Mouse (Mus musculus) layer of hippocampus, adult 18-20 months (tissue): ENCODE results near the gene Cast. TPM values are rescaled to one million over a fixed set of nuclear protein-coding genes. Genes with fewer than 3 reads are reported as not detected.

ENCODE experiments used
- DNase-seq, 2 experiments: peaks; one replicate each; pipeline ENCODE4 v3.0.0; 2022; ENCODE audit warnings: low spot score in 2 of 2
- long read RNA-seq: library from polyadenylated mRNA; stranded (forward); transcript quantifications from one replicate; pipeline ENCODE4 v2.0.0, GENCODE M21; 2021
- total RNA-seq, 2 experiments: library from RNA; stranded (reverse); gene quantifications; 2 replicates each; pipeline ENCODE4 v1.2.3; 2021

Gene Cast
- 1 to 10 TPM; 6.0 to 8.5 TPM for total RNA-seq
- long read RNA-seq, full-length matches to known transcripts = 2 of 5 reads
- long read RNA-seq, partial matches to known transcripts = 0 of 5 reads
- long read RNA-seq, other reads (novel, unspliced or antisense) = 3 of 5 reads

DNA sequence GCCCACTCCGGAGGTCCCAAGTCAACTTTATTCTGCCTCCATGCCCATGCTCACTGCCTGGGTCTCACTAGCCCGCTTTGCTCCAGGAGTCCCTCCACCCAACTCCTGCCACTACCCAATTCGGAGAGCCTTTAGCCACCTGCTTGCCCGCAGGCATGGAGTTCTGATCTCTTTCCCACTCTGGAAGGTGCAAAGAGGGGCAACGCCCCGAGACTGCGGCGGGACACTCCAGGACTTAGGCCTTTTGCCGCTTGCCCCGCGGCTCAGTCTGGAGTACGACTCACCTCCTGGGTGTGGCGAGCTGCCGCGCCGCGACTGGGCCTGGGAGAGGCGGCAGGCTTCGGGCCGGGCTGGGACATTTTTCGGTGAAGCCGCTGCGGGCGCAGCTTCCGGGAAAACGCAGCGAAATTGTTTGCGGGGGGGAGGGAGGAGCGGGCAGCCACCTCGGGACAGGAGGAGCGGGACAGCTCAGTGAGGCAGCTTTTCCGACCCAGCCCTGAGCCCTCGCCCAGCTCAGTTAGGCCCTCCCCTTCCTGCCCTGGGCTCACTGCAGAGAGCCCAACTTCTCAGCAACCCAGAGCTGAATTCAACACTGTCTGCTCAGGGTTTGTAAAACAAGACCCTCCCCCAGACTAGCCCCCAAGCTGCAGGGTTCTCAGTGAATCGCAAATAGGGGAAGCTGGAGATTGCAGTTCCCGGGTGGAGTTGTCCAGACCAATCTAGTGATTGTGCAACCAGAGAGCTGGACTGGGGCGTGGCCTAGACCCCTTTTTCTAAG is at the start of gene Cast:
Gene Cast, minus strand, starts transcription at position 659 of the 778 bp plus-strand sequence.
- DNase-seq = no peak

- DNase-seq = peak; percentile 66 to 86
Measured at GRCm38 (mm10) chr13:74854338-74855047, 45.9 kb upstream of the Cast start.

DNA sequence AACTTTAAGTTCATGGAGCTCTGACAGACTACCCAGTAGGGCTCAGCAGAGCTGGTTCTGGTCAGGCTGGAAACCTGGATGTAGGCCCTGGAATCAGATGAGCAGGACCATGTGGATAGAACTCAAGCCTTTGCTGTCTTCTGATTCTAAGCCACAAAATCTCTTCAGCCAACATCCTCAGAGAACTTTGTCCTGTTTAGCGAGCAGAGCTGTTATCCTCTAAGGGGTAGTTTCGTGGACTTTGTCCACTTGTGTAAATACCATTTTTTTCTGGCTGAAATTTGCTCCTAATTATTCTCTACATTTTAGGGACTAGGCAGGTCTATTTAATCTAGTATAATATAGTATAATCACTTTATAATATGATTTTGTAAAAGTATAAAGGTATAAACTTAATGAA is 42.2 kb upstream of the Cast start:
- DNase-seq = no peak

- DNase-seq = no peak
Measured at GRCm38 (mm10) chr13:74845886-74846285, 37.3 kb upstream of the Cast start.

DNA sequence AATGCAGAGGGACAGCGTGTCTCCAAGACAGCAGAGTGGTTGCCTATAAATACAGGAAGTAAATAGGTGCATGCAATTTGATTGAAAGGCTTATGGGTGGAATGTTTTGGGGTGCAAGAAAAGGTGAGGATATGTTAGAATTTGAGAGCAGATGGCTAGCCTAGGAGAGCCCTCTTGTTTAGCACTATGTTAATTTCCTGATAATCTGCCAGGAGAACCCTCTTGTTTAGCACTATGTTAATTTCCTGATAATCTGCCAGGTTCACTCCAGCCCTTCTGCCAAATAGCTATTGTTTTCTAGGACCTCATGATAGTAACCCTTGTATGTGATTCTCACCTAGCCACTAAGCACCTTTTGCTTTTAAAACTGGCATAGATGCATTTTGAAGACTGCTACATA is 25.9 kb upstream of the Cast start:
- no peak for DNase-seq

- no peak for DNase-seq
Measured at GRCm38 (mm10) chr13:74822095-74822494, 13.5 kb upstream of the Cast start.

DNA sequence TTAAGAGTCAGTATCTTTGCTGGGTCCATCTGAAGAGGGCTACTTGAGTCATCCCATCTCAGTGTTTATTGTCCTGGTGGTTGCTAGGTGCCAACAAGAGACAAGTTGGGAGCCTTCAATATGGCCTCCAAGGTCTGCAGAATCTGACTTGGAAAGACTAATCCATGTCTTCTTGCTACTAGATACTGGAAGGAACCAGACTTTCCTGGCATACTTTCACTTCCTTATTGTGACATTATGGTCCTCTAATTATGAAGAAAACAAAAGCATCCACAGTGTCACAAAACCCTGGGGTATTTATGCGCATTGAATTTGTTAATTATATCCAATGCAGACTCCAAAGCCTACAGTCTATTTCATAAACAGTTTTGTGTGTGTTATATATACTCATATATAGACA is 7.1 kb upstream of the Cast start:
- DNase-seq = no peak

DNA sequence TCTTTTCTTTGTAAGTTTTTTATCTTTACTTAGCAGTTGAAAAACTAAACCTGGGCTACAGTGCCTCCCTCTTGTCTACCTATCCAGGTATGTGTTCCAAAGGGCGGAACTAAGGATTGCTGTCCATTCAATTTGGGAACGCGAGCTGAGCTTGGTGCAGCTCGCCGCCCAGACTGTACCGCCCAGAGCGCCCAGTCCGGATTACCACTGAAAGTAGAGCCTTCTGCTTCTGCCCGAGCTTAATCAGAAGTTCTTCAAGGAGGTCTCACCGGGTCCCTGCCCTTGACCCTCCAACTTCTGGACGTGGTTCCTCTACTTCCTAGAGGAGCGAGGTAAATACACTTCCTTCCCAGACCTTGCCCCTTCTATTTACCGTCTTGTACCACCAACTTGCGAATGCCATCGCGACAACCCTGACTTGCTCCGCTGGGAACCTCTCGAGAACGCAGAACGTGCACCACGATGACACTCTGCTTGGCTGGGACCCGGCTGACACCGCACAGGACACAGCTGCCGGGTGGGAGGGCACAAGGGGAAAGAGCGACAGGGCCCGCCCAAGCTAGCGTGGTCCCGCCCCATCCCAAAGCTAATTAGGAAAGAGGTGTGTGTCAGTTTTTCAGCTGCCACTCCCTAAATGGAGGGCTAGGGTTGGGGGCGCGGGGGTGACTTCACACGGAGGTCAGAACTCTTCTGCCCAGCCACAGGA is 1.0 kb downstream of the Cast start:
- DNase-seq = no peak

DNA sequence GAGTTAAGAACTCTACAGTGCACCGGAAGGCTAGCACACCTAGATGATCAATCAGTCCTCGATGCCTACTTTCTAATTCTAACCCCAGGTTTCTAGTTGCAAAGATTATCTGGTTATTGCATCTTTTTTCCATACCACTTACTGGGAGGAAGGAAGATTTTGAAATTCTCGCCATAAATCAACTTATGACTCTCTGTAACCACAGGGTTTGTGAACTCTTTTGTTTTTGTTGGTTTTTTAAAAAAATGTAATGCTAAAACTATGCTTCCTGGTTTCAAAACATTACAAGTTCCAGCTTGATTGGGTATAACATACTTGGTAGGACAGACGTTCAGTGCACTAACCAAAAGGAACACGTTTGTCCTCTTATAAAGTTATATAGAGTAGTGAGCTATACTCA is 1.7 kb downstream of the Cast start:
- no peak for DNase-seq

DNA sequence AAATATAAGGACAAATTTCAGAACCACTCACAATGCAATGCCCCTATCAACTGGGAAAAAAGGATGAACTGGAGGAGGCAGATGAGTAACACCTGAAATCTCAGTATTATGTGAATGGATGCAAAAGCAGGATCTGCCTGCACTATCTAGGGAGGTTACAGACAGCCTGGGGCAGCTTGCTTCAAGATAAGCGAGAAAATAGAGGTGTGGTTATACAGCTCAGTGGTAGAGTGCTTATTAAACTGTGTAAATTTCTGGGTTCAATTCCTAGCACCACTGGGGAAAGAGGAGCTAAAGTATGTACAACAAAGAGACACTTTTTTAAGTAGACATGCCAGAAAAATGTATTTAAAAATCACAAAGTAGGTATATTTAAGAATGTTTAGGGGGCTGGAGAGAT is 14.2 kb downstream of the Cast start:
- no peak for DNase-seq

GRCm38 (mm10) chr13:74787681-74788080 is 20.9 kb downstream of the Cast start:
- no peak for DNase-seq

GRCm38 (mm10) chr13:74772151-74772550 is 36.5 kb downstream of the Cast start:
- DNase-seq = no peak

DNA sequence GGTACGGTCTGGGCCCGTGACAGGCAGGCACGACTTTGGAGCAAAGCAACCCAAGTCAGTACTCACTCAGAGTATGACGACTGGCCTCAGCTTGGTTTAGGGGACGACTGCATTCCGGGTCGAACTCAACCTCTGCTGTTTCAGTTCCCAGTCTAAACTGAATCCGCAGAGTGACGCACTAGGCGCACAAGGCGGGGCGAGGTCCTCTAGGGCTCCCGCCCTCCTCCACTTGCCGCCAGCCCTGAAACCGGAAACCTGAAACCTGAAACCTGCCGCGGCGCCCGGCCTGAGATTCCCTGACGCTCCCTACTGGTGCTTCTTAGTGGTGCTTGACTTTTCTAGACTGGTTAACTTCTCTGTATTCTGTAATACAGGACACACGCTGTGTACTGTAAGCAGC is 38.1 kb downstream of the Cast start:
- DNase-seq = peak; percentile 22 to 69

- no peak for DNase-seq
Measured at GRCm38 (mm10) chr13:74769871-74770270, 38.7 kb downstream of the Cast start.

GRCm38 (mm10) chr13:74767186-74767585 is 41.4 kb downstream of the Cast start:
- no peak for DNase-seq

GRCm38 (mm10) chr13:74762741-74763140 is 45.9 kb downstream of the Cast start:
- DNase-seq = no peak

DNA sequence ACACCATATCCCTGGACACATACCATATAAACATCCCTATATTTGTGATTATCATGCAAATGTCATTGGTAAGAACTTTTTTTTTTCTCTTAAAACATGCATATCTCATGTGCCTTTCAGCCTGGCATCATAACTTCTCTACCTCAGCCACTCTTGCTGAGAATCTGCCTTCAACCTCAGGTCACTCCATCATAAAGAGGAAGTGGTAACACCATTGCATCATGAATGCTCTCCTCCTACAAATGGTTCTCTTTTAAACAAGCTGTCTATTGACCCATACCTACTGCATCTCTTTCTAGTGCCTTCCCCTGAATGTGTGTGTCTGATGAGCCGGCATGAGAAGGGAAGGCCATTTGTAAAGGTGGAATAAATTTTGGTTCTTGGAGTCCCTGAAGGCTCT is 49.5 kb downstream of the Cast start:
- no peak for DNase-seq

GRCm38 (mm10) chr13:74743219-74743618 is 65.4 kb downstream of the Cast start:
- DNase-seq = no peak

DNA sequence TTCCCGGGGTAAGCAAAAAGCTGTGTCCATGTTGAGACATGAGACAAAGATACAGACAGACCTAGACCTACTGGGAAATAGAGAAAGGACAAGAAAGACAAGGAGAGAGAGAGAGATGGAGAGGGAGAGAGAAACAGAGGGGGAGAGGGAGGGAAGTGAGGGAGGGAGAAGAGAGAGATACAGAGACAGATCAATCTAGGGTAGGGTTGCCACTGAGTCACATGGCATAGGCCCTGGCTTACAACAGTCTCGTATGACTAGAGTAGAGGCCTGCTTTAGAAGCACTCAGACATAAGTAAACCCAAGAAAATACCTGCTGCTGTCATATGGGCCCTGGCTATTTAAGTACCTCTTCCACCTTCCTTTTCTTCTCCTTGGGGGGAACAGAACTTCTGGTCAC is 72.2 kb downstream of the Cast start:
- no peak for DNase-seq

DNA sequence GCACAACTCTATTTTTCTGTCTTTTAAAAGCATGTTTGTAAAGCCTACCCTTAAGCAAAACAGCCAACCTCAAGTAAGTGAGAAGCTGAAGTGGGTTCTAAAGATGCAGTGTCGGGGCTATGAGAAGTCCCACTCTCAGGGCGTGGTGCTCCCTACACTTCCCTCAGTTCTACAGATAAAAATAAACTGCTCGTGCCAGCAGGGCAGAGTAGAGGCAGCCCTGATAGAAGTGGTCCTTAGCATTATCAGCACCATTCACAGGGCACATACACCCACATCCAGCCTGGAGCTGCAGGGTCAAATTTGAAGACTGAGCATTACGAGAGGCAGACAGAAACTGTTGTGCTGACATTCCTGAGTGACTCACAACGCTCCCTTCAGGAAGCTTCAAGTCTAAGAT is 72.8 kb downstream of the Cast start:
- DNase-seq = no peak

- no peak for DNase-seq
Measured at GRCm38 (mm10) chr13:74733726-74734125, 74.9 kb downstream of the Cast start.

- DNase-seq = no peak
Measured at GRCm38 (mm10) chr13:74719002-74719401, 89.6 kb downstream of the Cast start.
